Mouse (Mus musculus) layer of hippocampus, adult 8-10 months (tissue): Measurements from ENCODE around the gene Tssc4. TPM values are rescaled to one million over a fixed set of nuclear protein-coding genes. Genes with fewer than 3 reads are reported as not detected.

Experiments used
- DNase-seq, 2 experiments: peaks; one replicate each; pipeline ENCODE4 v3.0.0; 2022; ENCODE audit warnings: low spot score in 2 of 2
- total RNA-seq, 4 experiments: library from RNA; stranded (reverse); gene quantifications; 2 replicates each; pipeline ENCODE4 v1.2.4; 2022

Gene Tssc4
- total RNA-seq, 4 experiments from 2014 or later = 34.2 to 46.9 (median 38.5) TPM

GRCm38 (mm10) chr7:143068316-143068881 is 650 bp upstream of the Tssc4 start:
- DNase-seq = no peak

- peak in 1 of 2 experiments; percentile 33 for DNase-seq
Observed at GRCm38 (mm10) chr7:143069751-143070400, 827 bp downstream of the Tssc4 start.

DNA sequence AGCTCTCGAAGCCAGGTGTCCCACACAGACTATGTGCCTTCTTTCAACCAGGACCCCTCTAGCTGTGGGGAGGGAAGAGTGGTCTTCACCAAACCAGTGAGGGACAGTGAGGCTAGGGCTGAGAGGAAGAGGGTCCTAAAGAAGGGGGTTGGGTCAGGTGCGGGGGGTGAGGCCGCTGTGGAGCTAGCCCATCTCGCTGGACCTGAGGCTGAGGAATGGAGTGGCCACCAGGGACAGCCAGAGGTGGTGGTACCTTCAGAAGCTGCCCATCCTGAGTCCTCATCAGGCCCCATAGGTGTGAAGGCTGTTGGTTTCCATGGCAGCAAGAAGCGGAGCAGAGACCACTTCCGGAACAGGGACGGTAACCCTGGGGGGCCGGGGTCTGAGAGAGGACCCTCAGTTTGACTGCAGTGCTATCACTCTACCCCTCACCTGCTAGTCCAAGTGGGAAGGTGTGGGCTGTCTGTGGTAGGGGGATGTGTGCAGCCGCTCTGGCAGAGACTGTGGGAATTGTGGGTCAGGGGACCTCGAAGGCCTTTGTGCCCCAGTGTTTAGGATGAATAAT is 1.5 kb downstream of the Tssc4 start:
- DNase-seq = no peak

- no peak for DNase-seq
Observed at GRCm38 (mm10) chr7:143072605-143073004, 3.6 kb downstream of the Tssc4 start.

- no peak for DNase-seq
Observed at GRCm38 (mm10) chr7:143073086-143073485, 4.0 kb downstream of the Tssc4 start.

DNA sequence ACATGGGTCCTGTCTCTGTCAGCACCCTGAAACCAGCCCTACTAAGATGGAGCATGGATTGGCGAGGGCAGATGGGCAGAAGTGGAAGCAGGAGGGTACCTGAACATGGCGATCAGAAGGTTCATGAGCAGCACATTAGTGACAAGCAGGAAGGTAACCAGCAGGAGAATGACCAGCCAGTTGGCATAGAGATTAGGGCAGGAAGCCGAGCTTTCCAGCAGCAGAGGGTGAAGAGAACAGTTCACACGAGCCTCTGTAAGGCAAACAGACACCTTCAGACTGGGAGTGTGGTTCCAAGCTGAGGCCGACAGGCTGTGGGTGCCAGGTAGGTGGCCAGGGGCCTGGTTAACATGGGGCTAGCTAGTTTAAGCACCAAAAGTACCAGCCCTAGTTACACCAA is 6.3 kb downstream of the Tssc4 start:
- no peak for DNase-seq

GRCm38 (mm10) chr7:143077351-143077750 is 8.3 kb downstream of the Tssc4 start:
- DNase-seq = no peak

GRCm38 (mm10) chr7:143082024-143082423 is 13.0 kb downstream of the Tssc4 start:
- no peak for DNase-seq

DNA sequence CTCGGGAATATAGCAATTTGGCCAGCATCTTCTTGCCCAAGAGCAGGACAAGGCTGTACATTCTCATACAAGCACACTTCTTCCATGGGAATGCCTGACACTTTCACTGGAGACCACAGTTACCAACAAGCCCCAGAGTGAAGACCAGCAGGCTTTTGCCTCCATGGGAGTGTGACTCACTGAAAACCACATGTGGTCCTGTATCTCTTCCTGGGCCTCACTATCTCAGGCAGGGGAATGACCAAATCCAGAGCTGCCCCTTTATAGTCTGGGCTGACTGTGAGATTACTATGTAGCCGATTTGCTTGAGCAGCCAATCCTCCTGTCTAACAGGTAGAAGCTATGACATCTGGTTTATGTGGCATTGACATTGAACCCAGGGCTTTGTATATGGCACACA is 14.7 kb downstream of the Tssc4 start:
- no peak for DNase-seq

- DNase-seq = peak in 1 of 2 experiments; percentile 50
Observed at GRCm38 (mm10) chr7:143086366-143086765, 17.3 kb downstream of the Tssc4 start.

GRCm38 (mm10) chr7:143087070-143087579 is 18.1 kb downstream of the Tssc4 start:
- peak in 1 of 2 experiments; percentile 39 for DNase-seq

DNA sequence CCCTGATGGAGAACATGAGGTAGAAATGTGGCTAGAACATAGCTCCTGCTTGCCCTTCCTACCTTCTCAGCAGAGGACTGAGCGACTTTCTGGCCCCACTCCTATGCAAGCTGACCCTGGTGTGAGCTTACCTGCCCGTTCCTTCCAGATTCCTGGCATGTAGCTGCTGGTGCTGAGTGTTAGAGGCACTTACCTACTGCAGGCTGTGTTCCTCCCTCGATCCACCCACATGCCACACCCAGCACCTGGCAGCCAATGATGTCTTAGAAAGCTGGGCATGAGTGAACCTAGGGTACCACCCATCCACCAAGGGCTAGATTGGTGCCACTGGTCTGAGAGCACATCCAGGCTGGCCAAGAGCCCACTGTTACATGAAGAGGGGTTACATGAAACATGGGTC is 24.8 kb downstream of the Tssc4 start:
- DNase-seq = no peak

- DNase-seq = peak in 1 of 2 experiments; percentile 47
Observed at GRCm38 (mm10) chr7:143094592-143095553, 25.8 kb downstream of the Tssc4 start, which contains the start of gene Trpm5. TSS of gene Trpm5 (minus strand) at chr7:143094642.

- DNase-seq = no peak
Observed at GRCm38 (mm10) chr7:143095554-143095907, 26.5 kb downstream of the Tssc4 start.

- DNase-seq = peak in 1 of 2 experiments; percentile 19
Observed at GRCm38 (mm10) chr7:143100759-143101158, 31.7 kb downstream of the Tssc4 start.

DNA sequence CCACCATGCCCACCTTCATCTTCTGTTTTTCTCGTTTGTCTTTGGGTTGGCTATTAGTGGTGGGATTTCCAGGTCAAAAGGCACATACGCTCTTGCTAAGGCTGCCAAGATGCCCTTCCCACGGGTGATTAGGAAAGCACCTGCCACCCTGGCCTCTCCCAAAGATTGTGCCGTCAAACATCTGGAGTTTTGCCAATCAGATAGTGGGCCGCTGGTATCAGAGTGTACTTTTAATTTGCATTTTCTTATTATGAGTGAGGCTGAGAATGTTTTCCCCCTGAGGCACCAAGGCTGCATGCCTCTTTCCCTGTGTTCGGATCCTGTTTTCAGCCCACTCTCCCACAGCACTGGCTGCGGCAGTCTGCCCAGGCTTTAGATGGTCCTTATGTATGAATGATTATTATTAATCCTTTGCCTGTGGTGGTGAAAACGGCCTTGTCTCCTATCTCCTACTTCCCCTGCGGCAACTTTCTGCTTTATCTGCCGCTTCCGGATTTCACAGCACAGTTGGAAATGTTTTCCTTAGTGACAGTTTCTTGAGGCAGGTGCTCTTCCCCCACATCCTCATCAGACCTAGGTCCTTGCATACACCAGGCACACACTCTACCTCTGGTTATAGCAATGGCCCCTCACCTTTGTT is 36.3 kb downstream of the Tssc4 start:
- DNase-seq = no peak

DNA sequence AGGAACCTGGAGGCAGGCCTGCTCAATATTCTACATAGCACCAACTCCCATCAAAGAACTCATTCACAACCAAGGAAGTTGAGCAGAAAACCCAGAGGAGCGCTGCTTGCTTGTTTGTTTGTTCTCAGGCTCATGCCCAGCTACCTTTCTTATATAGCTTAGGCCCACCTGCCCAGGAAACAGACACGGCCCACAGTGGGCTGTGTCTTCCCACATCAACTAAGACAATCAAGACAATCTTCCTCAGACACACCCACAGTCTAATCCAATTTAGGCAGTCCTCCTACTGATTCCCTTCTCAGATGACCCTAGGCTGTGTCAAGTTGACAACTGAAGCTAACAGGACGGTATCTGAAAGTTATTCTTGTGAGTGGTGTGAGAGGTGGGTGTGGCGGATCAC is 37.0 kb downstream of the Tssc4 start, which contains the start of gene Kcnq1:
Gene Kcnq1 (plus strand): TSS at position 301 of the 400 bp plus-strand sequence.
- no peak for DNase-seq

- DNase-seq = no peak
Observed at GRCm38 (mm10) chr7:143106672-143107465, 37.8 kb downstream of the Tssc4 start.

GRCm38 (mm10) chr7:143108200-143108599 is 39.2 kb downstream of the Tssc4 start:
- no peak for DNase-seq
